Mouse (Mus musculus): ENCODE data around the gene Rsrp1.
"Not testable (repeated sequence)": the region's sequence is repeated elsewhere in the genome, so short reads cannot be mapped to it uniquely, and the experiment has no call there.

Gene Rsrp1

DNA sequence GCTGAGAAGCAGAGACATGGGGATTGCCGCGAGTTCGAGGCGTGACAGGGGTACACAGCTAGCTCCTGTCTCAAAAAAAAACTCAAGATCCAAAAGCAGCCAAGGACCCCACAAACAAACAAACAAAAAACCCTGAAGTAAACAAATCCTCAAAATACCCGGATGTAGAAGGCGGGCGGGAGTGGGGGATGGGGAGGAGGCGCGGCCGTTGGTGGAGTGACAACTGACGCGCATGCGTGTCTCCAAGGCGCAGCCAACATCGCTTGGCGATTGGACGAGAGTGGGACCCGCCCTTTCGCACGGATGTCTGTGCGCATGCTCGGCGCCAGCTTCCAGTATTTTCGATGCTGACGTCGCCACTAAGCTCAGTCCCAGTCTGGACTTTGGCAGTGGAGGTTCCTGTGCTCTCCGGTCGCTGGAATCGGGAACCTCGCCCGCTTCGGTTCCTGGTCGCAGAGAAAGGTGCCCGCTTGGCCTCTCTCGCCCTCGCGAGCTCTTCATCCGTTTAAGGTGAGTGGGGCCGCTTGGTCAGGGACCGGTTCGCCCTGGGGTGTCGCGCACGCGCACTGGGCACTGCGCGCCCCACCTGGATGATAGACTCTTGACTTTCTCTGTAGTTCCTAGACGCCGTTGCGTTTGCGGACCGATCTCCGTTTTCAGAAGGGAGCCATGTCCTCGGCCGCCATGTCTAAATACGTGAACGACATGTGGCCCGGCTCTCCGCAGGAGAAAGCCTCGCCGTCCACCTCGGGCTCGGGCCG lies at the start of gene Rsrp1:
Gene Rsrp1, plus strand, starts transcription at position 335 of the 761 bp plus-strand sequence.
- peak; percentile 94 to 96 for DNase-seq (ENCODE audit: low spot score in 2 of 2)

DNA sequence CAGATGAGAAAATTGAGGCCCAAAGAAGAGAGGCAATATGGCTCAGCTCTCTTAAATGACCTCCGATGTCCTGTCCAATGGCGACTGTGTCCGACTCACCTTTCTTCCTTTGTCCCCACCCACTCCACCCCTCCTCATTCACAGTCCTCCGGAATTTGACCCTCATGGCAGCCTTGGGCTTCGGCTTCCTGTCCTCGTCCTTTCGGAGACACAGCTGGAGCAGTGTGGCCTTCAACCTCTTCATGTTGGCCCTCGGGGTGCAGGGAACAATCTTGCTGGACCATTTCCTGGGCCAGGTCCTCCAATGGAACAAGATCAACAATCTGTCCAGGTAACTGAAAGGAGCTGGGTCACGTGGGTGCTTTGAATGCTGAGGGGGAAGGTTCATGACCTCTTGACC lies 47.2 kb upstream of the Rsrp1 start:
- DNase-seq (ENCODE audit: low spot score in 2 of 2), result no peak

GRCm38 (mm10) chr4:134879410-134879981 lies 43.9 kb upstream of the Rsrp1 start:
- peak; percentile 55 to 74 for DNase-seq (ENCODE audit: low spot score in 2 of 2)

- DNase-seq (ENCODE audit: low spot score in 2 of 2), result peak in 1 of 2 experiments; percentile 22
Observed at GRCm38 (mm10) chr4:134880041-134880440, 43.4 kb upstream of the Rsrp1 start.

- DNase-seq (ENCODE audit: low spot score in 2 of 2), result peak in 1 of 2 experiments; percentile 40
Observed at GRCm38 (mm10) chr4:134883266-134883665, 40.1 kb upstream of the Rsrp1 start.

- DNase-seq (ENCODE audit: low spot score in 2 of 2), result no peak
Observed at GRCm38 (mm10) chr4:134883808-134884207, 39.6 kb upstream of the Rsrp1 start.

GRCm38 (mm10) chr4:134884364-134884763 lies 39.0 kb upstream of the Rsrp1 start:
- DNase-seq (ENCODE audit: low spot score in 2 of 2), result no peak

DNA sequence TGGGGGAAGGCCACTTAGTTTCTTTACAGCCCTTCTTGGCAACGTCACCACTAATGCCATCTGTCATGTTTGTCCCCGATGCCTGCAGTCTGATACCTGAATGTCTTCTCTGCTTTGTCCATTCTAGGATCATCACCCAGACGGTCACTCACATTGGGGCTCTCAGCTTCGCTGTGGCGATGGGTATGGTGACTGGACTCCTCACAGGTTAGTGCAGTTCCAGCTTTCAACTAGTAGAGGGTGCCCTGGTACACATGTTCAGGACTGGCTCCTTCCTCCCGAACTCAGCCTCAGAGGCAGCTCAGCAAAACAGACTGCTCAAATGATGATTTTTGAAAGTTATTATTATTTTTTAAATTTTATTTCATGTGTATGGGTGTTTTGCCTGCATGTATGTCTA lies 31.3 kb upstream of the Rsrp1 start:
- peak; percentile 34 to 49 for DNase-seq (ENCODE audit: low spot score in 2 of 2)

- no peak for DNase-seq (ENCODE audit: low spot score in 2 of 2)
Observed at GRCm38 (mm10) chr4:134897256-134897655, 26.1 kb upstream of the Rsrp1 start.

DNA sequence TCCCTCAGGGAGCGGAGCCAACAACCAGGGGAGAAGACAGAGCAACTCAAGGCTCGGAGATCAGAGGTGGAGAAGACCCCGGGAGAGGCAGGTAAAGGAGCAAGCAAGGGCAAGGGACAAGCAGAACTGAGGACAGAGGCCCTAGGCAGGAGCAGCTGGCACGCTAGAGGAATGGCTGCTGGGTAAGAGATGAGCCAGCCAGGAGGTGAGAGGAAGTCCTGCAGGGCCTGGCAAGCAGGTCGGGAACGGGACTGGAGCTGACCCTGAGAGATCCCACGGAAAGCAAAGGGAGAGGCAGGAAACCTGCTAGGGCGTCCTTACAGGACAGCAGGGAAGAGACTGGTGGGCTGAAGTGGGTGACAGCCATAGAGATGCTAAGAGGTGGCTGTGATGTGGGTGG lies 22.3 kb upstream of the Rsrp1 start:
- DNase-seq (ENCODE audit: low spot score in 2 of 2), result no peak

DNA sequence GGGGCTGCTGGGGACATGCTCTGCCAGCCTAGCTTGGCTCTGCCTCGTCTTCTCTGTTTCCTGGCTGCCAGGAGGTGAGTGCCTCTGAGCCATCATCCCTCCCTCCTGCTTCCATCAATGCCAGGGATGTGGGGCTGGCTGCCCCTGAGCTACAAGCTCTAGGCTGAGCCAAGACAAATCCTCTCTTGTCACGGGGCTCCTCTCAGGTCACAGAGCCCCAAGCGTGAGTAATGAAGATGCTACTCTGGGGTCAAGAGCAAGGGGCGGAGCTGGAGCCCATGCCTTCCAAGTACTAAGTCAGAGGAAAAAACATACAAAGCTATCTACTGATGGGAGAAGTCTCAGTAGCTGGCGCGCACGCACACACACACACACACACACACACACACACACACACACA lies 20.3 kb upstream of the Rsrp1 start:
- no peak for DNase-seq (ENCODE audit: low spot score in 2 of 2)

DNA sequence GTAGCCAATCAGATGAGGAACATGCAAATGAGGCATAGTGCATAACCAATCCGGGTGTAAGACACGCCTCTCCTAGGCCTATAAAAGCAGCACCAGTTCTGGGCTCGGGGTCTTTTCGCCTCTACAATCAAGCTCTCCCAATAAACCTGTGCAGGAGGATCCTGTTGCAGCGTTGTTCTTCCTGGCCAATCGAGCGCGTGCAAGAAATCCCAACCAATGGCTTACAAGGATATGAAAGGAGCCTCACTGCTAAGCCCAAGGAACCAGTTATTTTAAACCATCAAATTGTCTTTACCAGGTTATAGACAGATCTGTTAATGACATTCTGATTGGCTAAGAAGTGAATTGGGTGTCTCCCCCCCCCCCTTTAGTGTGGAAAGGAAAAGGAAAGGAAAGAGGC lies 12.0 kb upstream of the Rsrp1 start:
- DNase-seq (ENCODE audit: low spot score in 2 of 2), result not testable (repeated sequence)

GRCm38 (mm10) chr4:134913413-134913812 lies 10.0 kb upstream of the Rsrp1 start:
- DNase-seq (ENCODE audit: low spot score in 2 of 2), result peak; percentile 73 to 85

GRCm38 (mm10) chr4:134914122-134914863 lies 9.1 kb upstream of the Rsrp1 start:
- no peak for DNase-seq (ENCODE audit: low spot score in 2 of 2)

DNA sequence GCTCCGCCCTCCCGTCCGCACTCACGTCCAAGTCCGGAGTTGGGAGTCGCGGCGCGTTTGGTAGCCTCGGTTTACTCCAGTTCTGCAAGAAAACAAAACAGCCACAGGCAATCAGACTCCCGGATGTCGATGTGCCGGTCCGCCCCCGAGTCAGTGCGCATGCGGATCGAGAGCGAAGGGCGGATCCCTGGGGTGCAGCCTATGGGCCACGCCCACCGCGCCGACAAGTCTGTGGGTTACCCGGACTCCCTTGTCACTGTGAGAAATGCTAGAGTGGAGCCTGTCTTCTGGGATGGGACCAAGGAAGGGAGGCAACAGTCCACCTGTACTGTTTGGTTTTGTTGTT lies 8.6 kb upstream of the Rsrp1 start, which contains the start of gene Tmem50a:
Gene Tmem50a, minus strand, starts transcription at position 161 of the 346 bp plus-strand sequence.
- DNase-seq (ENCODE audit: low spot score in 2 of 2), result peak; percentile 95 to 96

GRCm38 (mm10) chr4:134915223-134916050 lies 8.0 kb upstream of the Rsrp1 start:
- no peak for DNase-seq (ENCODE audit: low spot score in 2 of 2)

DNA sequence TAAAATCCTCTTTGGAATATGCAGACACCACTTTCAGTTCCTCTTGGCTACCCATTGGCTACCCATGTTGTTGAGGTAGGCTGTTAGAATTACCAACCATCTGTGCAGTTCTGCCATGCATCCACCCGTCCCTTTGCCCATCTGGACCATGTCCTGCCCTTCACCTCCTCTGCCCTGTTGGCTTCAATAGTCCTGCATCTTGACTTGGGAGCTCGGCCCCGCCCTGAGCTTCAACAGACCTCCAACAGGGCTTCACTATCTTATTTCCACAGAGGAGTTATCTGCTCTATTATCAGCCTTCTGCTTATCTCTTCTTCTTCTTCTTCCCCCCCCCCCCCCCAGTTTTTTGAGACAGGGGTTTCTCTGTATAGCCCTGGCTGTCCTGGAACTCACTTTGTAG lies 6.2 kb upstream of the Rsrp1 start:
- no peak for DNase-seq (ENCODE audit: low spot score in 2 of 2)

DNA sequence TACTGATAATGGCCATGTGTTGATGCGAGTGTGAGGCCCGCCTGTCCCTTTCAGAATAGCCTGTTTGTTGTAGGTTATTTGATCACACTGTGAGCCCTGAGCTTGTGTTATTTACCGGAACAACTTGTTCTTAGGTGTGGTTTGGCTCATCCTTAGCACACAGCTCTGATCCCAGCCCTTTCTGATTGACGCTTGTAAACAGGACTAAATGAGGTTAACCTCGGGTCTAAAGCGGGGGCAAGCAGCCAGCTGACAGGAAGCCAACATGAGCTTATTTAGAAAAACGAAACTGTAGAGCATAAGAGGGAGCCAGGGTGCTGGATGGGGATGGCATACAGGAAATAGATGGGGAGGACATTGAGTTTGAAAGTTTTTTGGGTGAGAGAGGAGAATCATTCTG lies 5.0 kb upstream of the Rsrp1 start:
- DNase-seq (ENCODE audit: low spot score in 2 of 2), result no peak

- DNase-seq (ENCODE audit: low spot score in 2 of 2), result no peak
Observed at GRCm38 (mm10) chr4:134919733-134920540, 3.5 kb upstream of the Rsrp1 start.

DNA sequence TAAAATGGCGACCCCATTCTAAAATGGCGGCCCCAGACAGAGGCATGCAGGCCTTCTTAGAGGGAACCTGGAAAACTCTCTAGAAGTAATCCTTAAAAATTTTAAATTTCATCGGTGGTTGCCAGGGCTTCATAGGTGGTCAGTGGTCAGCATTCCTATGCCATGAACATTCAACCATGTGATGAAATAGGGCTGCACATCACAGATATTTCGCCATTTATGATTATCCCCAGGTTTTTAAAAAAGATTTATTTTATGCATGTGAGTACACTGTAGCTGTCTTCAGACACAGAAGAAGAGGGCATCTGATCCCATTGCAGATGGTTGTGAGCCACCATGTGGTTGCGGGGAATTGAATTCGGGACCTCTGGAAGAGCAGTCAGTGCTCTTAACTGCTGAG lies 2.8 kb upstream of the Rsrp1 start:
- DNase-seq (ENCODE audit: low spot score in 2 of 2), result no peak

- DNase-seq (ENCODE audit: low spot score in 2 of 2), result no peak
Observed at GRCm38 (mm10) chr4:134921703-134922102, 1.7 kb upstream of the Rsrp1 start.

Measured in spleen, postnatal 14 days (tissue).